Mouse (Mus musculus) WW6 (cell line): ENCODE results near the gene Gm20388.

ENCODE experiments used
- DNase-seq: peaks from one replicate; pipeline ENCODE4 v3.0.0-alpha.2; 2013; ENCODE audit warnings: low read depth, low spot score

The Gm20388 gene

GRCm38 (mm10) chr8:122517541-122518190, 2607.0 kb downstream of the Gm20388 start:
- no peak for DNase-seq

GRCm38 (mm10) chr8:122520611-122521010, 2610.0 kb downstream of the Gm20388 start:
- DNase-seq, result no peak

GRCm38 (mm10) chr8:122522796-122523651, 2612.4 kb downstream of the Gm20388 start:
- DNase-seq, result peak; percentile 73

DNA sequence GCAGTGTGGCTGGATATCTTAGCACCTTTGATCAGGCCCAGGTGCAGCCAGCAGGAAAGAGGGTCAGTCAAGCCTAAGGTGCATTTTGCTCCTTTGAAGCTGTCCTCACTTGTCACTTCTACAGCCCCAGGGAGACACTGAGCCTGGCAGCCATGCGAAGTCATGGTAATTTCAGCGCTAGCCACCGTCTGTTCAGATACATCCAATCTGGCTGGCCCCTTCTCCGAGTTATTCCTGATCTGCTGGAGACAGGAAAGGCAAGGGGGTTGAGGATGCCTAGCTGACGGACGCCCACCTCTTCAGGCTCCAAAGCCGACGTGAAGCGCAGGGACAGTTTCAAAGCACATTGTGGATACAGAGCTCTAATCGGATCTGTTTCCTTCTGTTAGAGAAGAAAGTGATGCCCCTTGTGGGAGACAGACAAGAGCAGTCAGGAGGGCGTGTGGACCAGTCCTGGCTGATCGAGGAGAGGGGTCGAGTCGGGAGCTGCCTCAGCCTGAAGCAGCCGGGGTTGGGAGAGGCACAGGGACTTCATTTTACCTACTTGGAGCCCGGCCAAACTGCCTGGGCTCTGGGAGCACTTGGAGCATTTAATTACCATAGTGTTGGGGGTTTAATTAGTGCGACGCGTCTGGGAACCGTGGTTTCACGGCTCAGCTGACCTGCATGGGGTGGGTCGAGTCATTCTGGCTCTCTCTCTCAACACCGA, 2613.2 kb downstream of the Gm20388 start:
- DNase-seq, result no peak

DNA sequence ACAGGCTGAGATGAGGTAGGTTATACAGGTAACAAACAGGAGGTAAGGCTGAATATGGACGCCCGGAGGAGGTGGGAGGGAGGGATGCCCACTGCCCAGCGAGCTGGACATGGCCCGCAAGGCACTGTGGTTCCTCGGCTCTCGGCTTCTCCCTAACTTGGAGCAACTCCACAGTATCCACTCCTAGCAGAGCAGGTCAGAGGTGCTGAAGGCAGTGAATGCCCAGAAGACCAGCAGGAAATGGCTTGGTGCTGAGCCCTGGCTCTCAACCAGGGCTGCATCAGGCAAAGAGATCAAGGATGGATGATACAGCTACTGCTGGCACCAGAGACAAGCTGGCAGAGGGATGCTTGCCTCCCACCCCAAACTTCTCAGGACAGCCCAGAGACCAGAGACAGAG, 2613.9 kb downstream of the Gm20388 start:
- no peak for DNase-seq

DNA sequence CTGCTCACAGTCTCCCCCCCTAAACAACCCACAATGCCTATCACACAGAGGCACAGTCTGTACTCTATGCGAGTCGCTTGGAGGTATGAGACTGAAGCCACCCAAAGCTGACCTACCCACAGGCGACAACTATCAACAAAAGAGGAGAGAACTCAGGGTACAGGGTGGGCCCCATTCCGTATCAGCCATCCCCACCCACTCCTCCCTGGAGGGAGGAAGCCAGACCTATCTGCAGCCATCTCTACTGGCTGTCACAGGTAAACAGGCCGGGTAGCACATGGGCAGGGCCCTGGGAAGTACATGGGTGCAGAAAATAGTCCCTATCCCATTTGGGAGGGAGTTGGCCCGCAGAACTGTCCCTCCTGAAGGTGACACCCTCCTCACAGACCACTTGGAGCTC, 2614.4 kb downstream of the Gm20388 start:
- no peak for DNase-seq

DNA sequence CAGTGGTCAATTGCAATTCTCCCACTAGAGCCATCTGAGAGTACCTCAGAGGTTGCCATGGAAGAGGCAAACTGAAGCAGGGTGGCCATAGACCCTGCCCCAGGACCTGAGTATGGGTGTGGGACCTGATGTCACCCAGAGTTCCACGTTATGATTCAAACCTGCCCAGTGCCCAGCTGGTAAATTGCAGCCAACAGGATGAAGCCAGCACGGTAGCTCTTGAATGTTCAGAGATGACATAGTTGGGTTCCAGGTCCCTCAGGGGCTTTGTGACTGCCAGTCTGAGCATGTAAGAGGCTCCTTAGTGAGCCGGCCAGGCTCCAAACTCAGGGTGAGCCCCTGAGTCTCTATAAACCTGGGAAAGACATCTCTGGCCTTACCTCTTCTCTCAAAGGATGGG, 2615.4 kb downstream of the Gm20388 start:
- no peak for DNase-seq

DNA sequence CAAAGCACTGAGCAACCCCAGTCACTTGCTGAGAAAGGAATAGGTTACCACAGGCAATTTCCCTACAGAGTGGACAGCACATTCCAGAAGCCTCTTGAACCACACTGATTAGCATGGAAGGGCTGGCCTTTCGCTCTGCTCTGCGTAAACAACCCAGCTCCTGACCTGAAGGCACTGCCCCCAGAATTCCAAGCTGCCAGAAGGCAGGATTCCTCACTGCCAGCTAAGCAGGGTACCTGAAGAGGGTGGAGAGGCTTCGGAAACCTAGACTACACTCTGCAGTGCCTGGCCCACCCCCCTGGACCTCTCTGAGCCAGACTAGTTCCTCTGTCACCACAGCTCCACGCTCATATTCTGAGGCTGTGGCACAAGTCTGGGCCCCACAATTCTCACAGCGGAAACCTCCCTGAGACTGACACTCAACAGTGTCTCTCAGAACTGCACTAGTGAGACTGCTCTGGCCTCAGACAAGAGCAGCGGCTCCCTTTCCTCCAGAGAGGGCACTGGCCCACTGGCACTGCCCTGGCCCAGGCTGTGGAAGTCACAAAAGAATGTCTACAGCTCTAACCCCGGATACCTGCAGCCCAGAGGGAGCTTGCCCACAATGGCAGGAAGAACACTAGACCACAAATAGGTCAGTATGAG, 2616.0 kb downstream of the Gm20388 start:
- no peak for DNase-seq

- DNase-seq, result no peak
Observed at GRCm38 (mm10) chr8:122527937-122528336, 2617.3 kb downstream of the Gm20388 start.

- DNase-seq, result no peak
Observed at GRCm38 (mm10) chr8:122529159-122529558, 2618.5 kb downstream of the Gm20388 start.

DNA sequence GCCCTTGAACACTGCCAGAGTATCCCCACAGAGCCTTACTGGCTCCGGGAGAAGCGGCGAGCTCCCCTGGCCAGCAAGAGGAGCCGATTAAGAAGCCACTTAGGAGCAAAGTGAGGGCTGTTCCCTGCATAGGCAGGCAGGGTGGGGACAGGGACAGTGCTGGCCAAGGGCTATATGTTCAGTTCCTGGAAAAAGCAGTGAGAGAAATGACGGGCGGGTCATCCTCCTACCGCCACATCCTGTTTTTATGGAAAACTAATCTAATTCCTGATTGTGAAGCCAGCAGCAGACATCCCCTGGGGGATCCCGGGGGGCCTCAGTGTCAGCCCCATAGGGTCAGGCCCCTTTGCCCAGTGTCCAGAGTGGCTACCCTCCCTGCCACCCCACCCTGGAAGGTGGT, 2620.7 kb downstream of the Gm20388 start:
- DNase-seq, result no peak

DNA sequence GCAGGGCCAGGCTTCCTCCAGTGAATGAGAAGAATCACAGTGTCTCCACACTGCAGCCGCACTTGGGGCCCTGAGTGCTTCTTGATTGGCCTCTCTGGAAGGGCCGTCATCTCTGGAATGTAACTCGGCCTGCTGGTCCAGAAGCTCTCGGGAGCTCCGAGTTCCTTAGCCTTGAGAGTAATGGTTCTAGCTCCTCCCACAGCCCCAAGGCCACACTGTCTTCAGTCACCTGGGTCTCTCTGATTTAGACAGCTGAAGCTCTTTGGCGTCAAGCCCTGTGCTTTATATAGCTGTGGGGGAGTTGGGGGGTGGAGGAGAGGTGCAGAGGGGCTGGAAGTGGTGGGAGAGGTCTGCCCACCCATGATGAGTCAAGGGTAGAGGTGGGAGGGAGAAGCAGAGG, 2626.4 kb downstream of the Gm20388 start:
- DNase-seq, result no peak

- DNase-seq, result no peak
Observed at GRCm38 (mm10) chr8:122537812-122538211, 2627.2 kb downstream of the Gm20388 start.

- DNase-seq, result no peak
Observed at GRCm38 (mm10) chr8:122538310-122539076, 2627.9 kb downstream of the Gm20388 start.

DNA sequence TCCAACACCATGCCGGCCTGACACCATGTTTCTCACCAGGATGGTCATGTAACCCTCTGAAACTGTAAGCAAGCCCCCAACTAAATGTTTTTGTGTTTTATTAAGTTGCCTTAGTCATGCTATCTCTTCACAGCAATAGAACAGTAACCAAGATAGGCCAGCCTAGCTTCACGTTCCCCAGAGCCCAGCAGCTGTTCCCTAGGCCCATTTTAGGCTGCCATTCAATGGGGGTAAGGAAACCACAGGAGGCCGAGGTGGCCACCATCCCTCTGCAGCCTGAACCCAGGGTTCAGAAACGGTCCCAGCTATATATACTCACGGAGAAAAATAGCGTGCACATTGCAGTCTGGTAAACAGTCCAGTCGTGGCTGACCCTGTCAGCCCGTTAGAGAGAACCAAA, 2633.5 kb downstream of the Gm20388 start:
- DNase-seq, result no peak

DNA sequence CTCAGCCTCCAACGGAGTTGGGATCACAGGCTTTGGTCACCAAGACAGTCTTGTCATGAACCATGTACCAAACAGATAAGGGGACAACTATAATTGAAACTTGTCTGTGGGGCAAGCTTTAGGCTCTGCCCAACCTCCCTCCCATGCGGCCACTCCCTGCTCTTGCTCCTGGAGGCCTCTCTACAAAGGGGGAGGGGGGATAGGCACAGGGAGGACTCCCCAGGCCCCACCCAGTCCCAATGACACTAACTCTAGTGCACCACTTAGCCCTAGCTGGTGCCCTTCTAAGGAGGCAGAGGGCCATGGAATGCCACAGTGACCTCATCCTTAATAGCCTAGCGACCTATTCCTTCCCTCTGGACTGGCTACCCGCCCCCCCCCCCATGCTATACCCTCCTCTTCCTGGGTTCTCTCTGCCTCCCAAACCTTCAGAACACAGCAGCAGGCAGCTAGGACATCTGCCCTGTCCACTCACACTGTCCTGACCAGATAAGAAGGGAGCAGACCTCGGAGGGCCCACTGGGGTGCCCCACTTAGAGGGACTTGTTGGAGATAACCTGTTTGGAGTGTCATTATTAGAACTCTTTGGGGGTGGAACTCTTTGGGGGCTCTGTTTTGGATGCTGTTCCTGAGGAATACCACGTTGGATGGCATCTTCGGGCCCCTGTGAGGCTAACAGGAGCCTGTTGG, 2635.6 kb downstream of the Gm20388 start:
- no peak for DNase-seq

GRCm38 (mm10) chr8:122546811-122547453, 2636.3 kb downstream of the Gm20388 start:
- no peak for DNase-seq

- DNase-seq, result no peak
Observed at GRCm38 (mm10) chr8:122547815-122548214, 2637.2 kb downstream of the Gm20388 start.

- no peak for DNase-seq
Observed at GRCm38 (mm10) chr8:122548331-122548730, 2637.7 kb downstream of the Gm20388 start.

- DNase-seq, result no peak
Observed at GRCm38 (mm10) chr8:122548891-122549439, 2638.3 kb downstream of the Gm20388 start.
